Mouse (Mus musculus) adrenal gland, postnatal 4 days (tissue): ENCODE results near the gene Scgb3a1. TPM values are rescaled to one million over a fixed set of nuclear protein-coding genes. Genes with fewer than 3 reads are reported as not detected.

Experiments used
- DNase-seq, 2 experiments: peaks; one replicate each; pipeline ENCODE4 v3.0.0; 2021 to 2022; ENCODE audit warnings: low spot score in 2 of 2, mixed read lengths in 2 of 2
- total RNA-seq, 2 experiments: library from RNA; stranded (reverse); gene quantifications; 2 replicates each; pipeline ENCODE4 v1.2.3; 2021

The Scgb3a1 gene
- total RNA-seq, 2 experiments from 2014 or later = not detected

DNA sequence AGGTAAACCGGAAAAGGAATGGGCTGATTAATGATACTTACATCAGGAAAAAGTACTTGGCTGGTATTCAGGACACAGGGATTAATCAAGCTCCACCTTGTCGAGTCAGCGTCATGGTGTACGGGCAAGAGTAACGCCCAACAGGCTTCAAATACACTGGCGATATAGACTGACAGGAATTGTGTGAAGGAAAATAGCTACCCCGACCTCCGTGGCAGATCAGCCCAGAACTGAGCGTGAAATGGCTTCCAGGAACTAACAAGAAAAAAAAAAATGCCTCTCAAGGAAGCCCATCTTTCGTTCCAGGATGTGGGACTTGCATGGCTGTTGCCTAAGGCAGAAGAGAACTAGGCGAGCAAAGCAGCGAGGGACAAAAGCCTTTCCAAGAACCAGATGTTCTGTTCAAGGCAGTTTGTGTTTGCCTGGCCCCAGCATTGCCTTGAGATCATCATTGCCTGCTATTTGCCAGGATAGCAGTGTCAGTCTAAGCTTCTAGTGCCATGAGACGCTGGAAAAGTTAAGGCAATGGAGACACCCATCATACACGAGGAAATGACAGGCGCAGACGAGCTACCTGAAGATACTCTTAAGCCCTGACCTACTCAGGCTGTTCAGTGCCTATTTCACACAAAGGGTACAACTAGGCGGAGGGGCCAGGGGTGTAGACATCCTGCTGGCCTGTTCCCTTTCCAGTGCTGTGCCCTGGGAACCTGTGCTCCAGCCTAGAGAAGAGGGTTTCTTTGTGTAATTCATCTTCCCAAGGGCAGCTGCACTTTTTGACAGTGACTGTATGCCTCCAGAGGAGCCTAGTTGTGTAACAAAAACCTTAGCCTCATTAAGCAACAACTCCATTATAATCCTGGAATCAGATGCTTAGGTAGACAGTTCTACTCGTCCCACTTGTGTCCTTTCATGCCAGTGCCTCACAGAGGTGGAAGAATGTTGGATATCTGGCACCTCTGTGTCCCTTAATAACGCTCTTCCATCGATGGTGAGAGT is 50.2 kb downstream of the Scgb3a1 start:
- no peak for DNase-seq

Other genes with a start within 250 kb of the Scgb3a1 start
- gene Olfr1389, start 240.5 kb upstream of the Scgb3a1 start, total RNA-seq = not detected
- gene Olfr1388, start 227.0 kb upstream of the Scgb3a1 start, total RNA-seq = under 1 TPM; 0.14 to 0.17 TPM
- not detected for gene Olfr1387, start 208.3 kb upstream of the Scgb3a1 start, total RNA-seq
- not detected for gene Olfr1386, start 198.6 kb upstream of the Scgb3a1 start, total RNA-seq
- not detected for gene Olfr1385, start 174.5 kb upstream of the Scgb3a1 start, total RNA-seq
- not detected for gene Olfr1384, start 156.9 kb upstream of the Scgb3a1 start, total RNA-seq
- not detected for gene Olfr1383, start 144.0 kb upstream of the Scgb3a1 start, total RNA-seq
- gene Olfr1382, start 135.4 kb upstream of the Scgb3a1 start, total RNA-seq = not detected
- gene Olfr1381, start 120.2 kb upstream of the Scgb3a1 start, total RNA-seq = not detected
- gene Olfr1380, start 106.7 kb upstream of the Scgb3a1 start, total RNA-seq = not detected
- gene Flt4, start 54.3 kb upstream of the Scgb3a1 start, total RNA-seq = 10 to 100 TPM; 23.3 to 24.2 TPM
- gene Cnot6, start 49.1 kb downstream of the Scgb3a1 start, total RNA-seq = 100 to 1,000 TPM in 1 of 2 experiments, 10 to 100 TPM in 1; 93.1 to 102 TPM
- 1 to 10 TPM; 5.4 to 6.0 TPM for gene Gfpt2, start 130.6 kb downstream of the Scgb3a1 start, total RNA-seq
- gene Mapk9, start 183.1 kb downstream of the Scgb3a1 start, total RNA-seq = 10 to 100 TPM; 83.2 to 86.1 TPM
- gene Rasgef1c, start 238.2 kb downstream of the Scgb3a1 start, total RNA-seq = 1 to 10 TPM; 1.4 to 1.7 TPM